Mouse (Mus musculus) erythroblast, embryonic 14.5 days (primary cell): ENCODE results near the gene Pik3r1.

Source experiments
- GATA1 ChIP-seq: IDR thresholded peaks from 2 replicates; pipeline ENCODE4 v1.6.1; 2012; ENCODE audit warnings: low read length, inconsistent platforms, mixed read lengths
- TAL1 ChIP-seq: IDR thresholded peaks from 3 replicates; pipeline ENCODE4 v1.6.1; 2012; ENCODE audit warnings: low read length, inconsistent platforms, mixed read lengths

DNA sequence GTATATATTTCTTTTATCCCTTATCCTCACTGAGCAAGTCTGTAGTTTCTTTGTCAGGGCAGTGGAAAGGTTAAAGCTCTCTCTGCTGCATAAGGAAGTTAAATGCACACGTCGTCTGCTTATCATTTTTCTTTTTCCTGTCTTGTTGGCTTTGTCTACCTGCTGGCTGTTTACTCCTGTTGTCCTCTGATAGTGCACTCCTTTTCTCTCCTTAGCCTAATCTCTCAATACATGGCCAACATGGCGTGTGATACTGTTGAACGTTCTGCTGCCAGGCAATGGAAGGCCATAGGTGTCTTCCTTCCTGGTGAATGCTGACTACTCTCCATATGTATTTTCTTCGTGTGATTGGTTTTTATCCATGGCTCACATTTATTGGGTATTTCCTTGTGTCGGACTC, 106.5 kb downstream of the Pik3r1 start:
- TF ChIP-seq GATA1 (no peak), TAL1 (peak; percentile 40; the same call in 1 of the 3 replicates)
